Mouse (Mus musculus) testis, postnatal 10 days (tissue): ENCODE results near the gene Lrrn4.

ENCODE experiments used
- DNase-seq: peaks from one replicate; pipeline ENCODE4 v3.0.0; 2021; ENCODE audit warnings: low spot score

Lrrn4 gene

GRCm38 (mm10) chr2:132880844-132881645 is at the start of gene Lrrn4:
TSS of gene Lrrn4 (minus strand) at chr2:132880891.
- DNase-seq, result no peak

GRCm38 (mm10) chr2:132928999-132929398 is 48.3 kb upstream of the Lrrn4 start:
- DNase-seq, result no peak

- no peak for DNase-seq
Measured at GRCm38 (mm10) chr2:132927871-132928270, 47.2 kb upstream of the Lrrn4 start.

- DNase-seq, result no peak
Measured at GRCm38 (mm10) chr2:132927298-132927697, 46.6 kb upstream of the Lrrn4 start.

GRCm38 (mm10) chr2:132923290-132924085 is 42.8 kb upstream of the Lrrn4 start:
- no peak for DNase-seq

GRCm38 (mm10) chr2:132922076-132922873 is 41.6 kb upstream of the Lrrn4 start:
- DNase-seq, result no peak

GRCm38 (mm10) chr2:132914785-132915184 is 34.1 kb upstream of the Lrrn4 start:
- DNase-seq, result no peak

GRCm38 (mm10) chr2:132906763-132907162 is 26.1 kb upstream of the Lrrn4 start:
- DNase-seq, result no peak

- no peak for DNase-seq
Measured at GRCm38 (mm10) chr2:132904961-132905360, 24.3 kb upstream of the Lrrn4 start.

- DNase-seq, result peak; percentile 57
Measured at GRCm38 (mm10) chr2:132903498-132903897, 22.8 kb upstream of the Lrrn4 start.

GRCm38 (mm10) chr2:132902056-132902455 is 21.4 kb upstream of the Lrrn4 start:
- DNase-seq, result no peak

- DNase-seq, result no peak
Measured at GRCm38 (mm10) chr2:132901636-132902035, 20.9 kb upstream of the Lrrn4 start.

GRCm38 (mm10) chr2:132900596-132900995 is 19.9 kb upstream of the Lrrn4 start:
- DNase-seq, result peak; percentile 29

- no peak for DNase-seq
Measured at GRCm38 (mm10) chr2:132898211-132898610, 17.5 kb upstream of the Lrrn4 start.

GRCm38 (mm10) chr2:132893826-132894225 is 13.1 kb upstream of the Lrrn4 start:
- DNase-seq, result peak; percentile 27

GRCm38 (mm10) chr2:132885312-132885711 is 4.6 kb upstream of the Lrrn4 start:
- no peak for DNase-seq

- DNase-seq, result no peak
Measured at GRCm38 (mm10) chr2:132884303-132884967, 3.7 kb upstream of the Lrrn4 start.

- peak; percentile 71 for DNase-seq
Measured at GRCm38 (mm10) chr2:132879261-132880044, 1.2 kb downstream of the Lrrn4 start.

- no peak for DNase-seq
Measured at GRCm38 (mm10) chr2:132876991-132877390, 3.7 kb downstream of the Lrrn4 start.

- no peak for DNase-seq
Measured at GRCm38 (mm10) chr2:132873657-132874326, 6.9 kb downstream of the Lrrn4 start.
